Mouse (Mus musculus) brown adipose tissue, adult 24 weeks (tissue): Measurements from ENCODE around the gene Dnaja1. TPM values are rescaled to one million over a fixed set of nuclear protein-coding genes. Genes with fewer than 3 reads are reported as not detected.

Experiments
- H3K27ac ChIP-seq: fragments of 200-500 bp; replicated peaks from 2 replicates; pipeline ENCODE4 v1.5.1; 2012; ENCODE audit warnings: low read depth, mild to moderate bottlenecking, low read length
- H3K4me1 ChIP-seq: fragments of 200-500 bp; 2 replicates; pipeline ENCODE4 v1.6.1; 2012; ENCODE audit warnings: low read length, mixed read lengths; ENCODE audit not compliant: control insufficient read depth, insufficient read depth, insufficient read length
- H3K4me3 ChIP-seq: fragments of 200-500 bp; 2 replicates; pipeline ENCODE4 v1.5.1; 2012; ENCODE audit warnings: low read depth, mild to moderate bottlenecking, low read length, moderate library complexity; ENCODE audit not compliant: insufficient read depth
- polyA plus RNA-seq: library from polyadenylated mRNA; stranded (reverse); fragments of >200 nt; gene quantifications from 2 replicates; pipeline ENCODE4 v1.2.4, GENCODE M21; 2012; ENCODE audit not compliant: missing spikeins, insufficient read depth, insufficient read length

Gene Dnaja1
- polyA plus RNA-seq, 1 experiment, result 160 TPM

DNA sequence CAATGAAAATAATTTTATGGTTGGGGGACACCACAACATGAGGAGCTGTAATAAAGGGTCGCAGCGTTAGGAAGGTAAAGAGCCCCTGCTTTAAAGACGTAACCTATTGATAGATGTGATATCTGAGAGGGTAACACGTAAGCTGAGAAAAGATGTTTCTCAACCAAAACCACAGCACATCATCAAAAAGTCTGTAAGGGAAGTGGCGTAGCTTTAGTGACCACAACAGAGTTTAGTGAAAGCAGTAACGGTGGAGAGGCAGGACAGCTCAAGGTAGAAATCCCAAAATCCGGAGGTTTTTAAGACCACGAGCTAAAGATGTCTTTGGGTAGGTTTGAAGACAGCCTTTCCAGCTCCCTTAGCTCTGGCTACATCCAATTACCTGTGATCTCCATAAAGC, 1.0 kb upstream of the Dnaja1 start:
- Histone ChIP-seq H3K4me3 (peak overlapping the region; percentile 63; the same call in 1 of the 2 replicates), H3K27ac (peak overlapping the region; percentile 100)

GRCm38 (mm10) chr4:40722687-40723460, 924 bp downstream of the Dnaja1 start:
- peak overlapping the region; percentile 89 for H3K4me3 ChIP-seq
- peaks cover 9% of the 10 kb centered on the region for H3K4me1 ChIP-seq
- peak overlapping the region; percentile 96 for H3K27ac ChIP-seq

More for the DNA sequence above, 1.0 kb upstream of the Dnaja1 start:
- peaks cover 9% of the 10 kb centered on the region for H3K4me1 ChIP-seq

GRCm38 (mm10) chr4:40725141-40725540, 3.2 kb downstream of the Dnaja1 start:
- Histone ChIP-seq H3K4me3 (peak overlapping the region; percentile 33), H3K27ac (0 out of 2 replicates have a peak overlapping the region, but pooled peaks have one; percentile 24)

GRCm38 (mm10) chr4:40725554-40725953, 3.6 kb downstream of the Dnaja1 start:
- Histone ChIP-seq H3K4me1 (peaks cover 9% of the 10 kb centered on the region), H3K4me3 (no peak overlapping the region), H3K27ac (no peak overlapping the region)

More at GRCm38 (mm10) chr4:40725141-40725540, 3.2 kb downstream of the Dnaja1 start:
- peaks cover 9% of the 10 kb centered on the region for H3K4me1 ChIP-seq

- H3K4me1 ChIP-seq, result peaks cover 2% of the 10 kb centered on the region; the same call in 1 of the 2 replicates
- no peak overlapping the region for H3K27ac ChIP-seq
- H3K4me3 ChIP-seq, result no peak overlapping the region
These were observed 5.3 kb downstream of the Dnaja1 start for GRCm38 (mm10) chr4:40727247-40727646.

- no peak overlapping the region for H3K4me3 ChIP-seq
- no peaks in the 10 kb centered on the region for H3K4me1 ChIP-seq
These were observed 9.3 kb downstream of the Dnaja1 start for GRCm38 (mm10) chr4:40731262-40731661.

GRCm38 (mm10) chr4:40735351-40735750, 13.4 kb downstream of the Dnaja1 start:
- Histone ChIP-seq H3K4me1 (no peaks in the 10 kb centered on the region), H3K4me3 (no peak overlapping the region), H3K27ac (no peak overlapping the region)

More at GRCm38 (mm10) chr4:40731262-40731661, 9.3 kb downstream of the Dnaja1 start:
- H3K27ac ChIP-seq, result no peak overlapping the region

DNA sequence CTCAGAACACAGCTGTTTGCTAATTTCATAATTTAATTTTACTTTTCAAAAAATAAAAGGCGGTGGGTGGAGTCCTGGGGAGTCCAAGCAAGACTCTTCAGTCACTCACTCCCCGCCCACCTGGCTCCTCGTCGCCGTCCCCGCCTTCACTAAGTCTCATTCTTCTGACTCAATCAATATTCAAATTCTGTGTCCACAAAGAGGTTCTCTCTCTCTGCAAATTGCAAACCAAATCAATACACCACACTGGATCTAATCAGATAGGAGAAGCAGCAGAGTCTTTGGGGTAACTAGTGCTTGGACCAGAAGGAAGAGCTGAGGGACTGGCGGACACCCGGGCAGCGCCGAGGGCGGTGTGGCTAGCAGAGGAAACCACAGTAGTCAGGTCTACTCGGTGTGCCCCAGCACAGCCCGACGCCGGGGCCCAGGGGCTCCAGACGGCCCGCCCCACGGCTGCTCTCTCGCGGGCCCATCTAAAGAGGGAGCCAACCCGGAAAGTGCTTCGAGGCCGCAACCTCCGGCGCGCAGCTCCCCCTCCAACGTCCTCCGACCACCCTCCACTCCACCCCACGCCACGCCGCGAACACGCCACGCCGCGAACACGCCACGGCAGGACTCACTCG, 35.3 kb downstream of the Dnaja1 start:
- peak overlapping the region; percentile 87 for H3K27ac ChIP-seq
- H3K4me1 ChIP-seq, result no peaks in the 10 kb centered on the region
- peak overlapping the region; percentile 99 for H3K4me3 ChIP-seq

DNA sequence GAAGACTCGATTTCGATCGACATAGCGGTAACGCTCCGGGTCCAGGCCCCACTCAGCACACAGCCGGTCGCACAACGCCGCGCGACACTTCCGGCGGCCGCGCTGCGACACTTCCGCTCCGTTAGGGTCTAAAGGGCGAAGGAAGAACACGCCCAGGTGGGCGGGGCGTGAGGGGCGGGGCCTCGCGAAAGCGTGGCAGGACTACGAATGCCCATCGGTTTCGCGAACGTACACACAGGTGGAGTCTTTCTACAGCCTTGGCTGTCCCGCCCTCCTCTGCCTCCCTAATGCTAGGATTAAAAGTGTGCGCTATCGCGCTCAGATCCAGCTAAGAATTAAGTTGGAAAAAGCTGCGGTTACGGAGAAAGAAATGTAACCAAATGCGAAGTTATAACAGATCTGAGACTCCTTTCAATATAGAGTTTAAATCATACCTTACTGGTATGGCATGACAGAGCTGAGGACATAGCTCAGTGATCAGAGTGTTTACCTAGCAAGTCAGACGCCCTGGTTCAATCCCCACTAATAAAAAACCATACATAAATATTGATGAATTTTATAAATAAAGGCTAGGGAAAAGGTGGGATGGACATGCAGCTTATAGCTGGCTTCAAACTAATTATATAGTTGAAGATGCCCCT, 36.0 kb downstream of the Dnaja1 start, which contains the start of gene Smu1:
TSS of gene Smu1 (minus strand) at position 144 of the 641 bp plus-strand sequence.
- peak within 1 kb of the TSS; percentile 99 for H3K4me3 ChIP-seq
- no peaks in the 10 kb centered on the region for H3K4me1 ChIP-seq
- peak within 1 kb of the TSS; percentile 87 for H3K27ac ChIP-seq

GRCm38 (mm10) chr4:40759876-40760275, 37.9 kb downstream of the Dnaja1 start:
- no peak overlapping the region for H3K4me3 ChIP-seq
- no peaks in the 10 kb centered on the region for H3K4me1 ChIP-seq
- no peak overlapping the region for H3K27ac ChIP-seq

- H3K4me1 ChIP-seq, result no peaks in the 10 kb centered on the region
- peak overlapping the region; percentile 36 for H3K4me3 ChIP-seq
- no peak overlapping the region for H3K27ac ChIP-seq
These were observed 52.6 kb downstream of the Dnaja1 start for GRCm38 (mm10) chr4:40774279-40775259.

- H3K4me3 ChIP-seq, result no peak overlapping the region
- no peak overlapping the region for H3K27ac ChIP-seq
- H3K4me1 ChIP-seq, result peaks cover 4% of the 10 kb centered on the region; the same call in 1 of the 2 replicates
These were observed 54.5 kb downstream of the Dnaja1 start for GRCm38 (mm10) chr4:40776416-40776815.

- Histone ChIP-seq H3K4me1 (peaks cover 11% of the 10 kb centered on the region), H3K27ac (no peak overlapping the region), H3K4me3 (no peak overlapping the region)
These were observed 55.2 kb downstream of the Dnaja1 start for GRCm38 (mm10) chr4:40777116-40777515.

DNA sequence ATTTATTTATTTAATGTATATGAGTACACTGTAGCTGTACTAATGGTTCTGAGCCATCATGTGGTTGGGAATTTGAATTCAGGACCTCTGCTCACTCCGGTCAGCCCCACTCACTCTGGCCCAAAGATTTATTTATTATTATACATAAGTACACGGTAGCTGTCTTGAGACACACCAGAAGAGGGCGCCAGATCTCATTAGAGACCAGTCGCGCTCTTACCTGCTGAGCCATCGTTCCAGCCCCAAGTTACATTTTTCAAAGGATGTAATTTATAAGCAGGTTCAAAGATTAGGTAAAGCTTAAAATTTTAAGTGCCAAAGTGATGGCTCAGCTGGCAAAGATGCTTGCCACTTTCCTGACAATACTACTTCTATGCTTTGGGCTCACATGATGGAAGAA, 56.7 kb downstream of the Dnaja1 start:
- H3K4me3 ChIP-seq, result no peak overlapping the region
- no peak overlapping the region for H3K27ac ChIP-seq
- H3K4me1 ChIP-seq, result peaks cover 13% of the 10 kb centered on the region
